Mouse (Mus musculus) left cerebral cortex, adult 11 months (tissue): Measurements from ENCODE around the gene Gm48552.

Experiments used
- DNase-seq: peaks from one replicate; pipeline ENCODE4 v3.0.0; 2022; ENCODE audit warnings: low spot score

Gene Gm48552

GRCm38 (mm10) chr10:81431526-81432168 lies 42.8 kb downstream of the Gm48552 start:
- DNase-seq: no peak

DNA sequence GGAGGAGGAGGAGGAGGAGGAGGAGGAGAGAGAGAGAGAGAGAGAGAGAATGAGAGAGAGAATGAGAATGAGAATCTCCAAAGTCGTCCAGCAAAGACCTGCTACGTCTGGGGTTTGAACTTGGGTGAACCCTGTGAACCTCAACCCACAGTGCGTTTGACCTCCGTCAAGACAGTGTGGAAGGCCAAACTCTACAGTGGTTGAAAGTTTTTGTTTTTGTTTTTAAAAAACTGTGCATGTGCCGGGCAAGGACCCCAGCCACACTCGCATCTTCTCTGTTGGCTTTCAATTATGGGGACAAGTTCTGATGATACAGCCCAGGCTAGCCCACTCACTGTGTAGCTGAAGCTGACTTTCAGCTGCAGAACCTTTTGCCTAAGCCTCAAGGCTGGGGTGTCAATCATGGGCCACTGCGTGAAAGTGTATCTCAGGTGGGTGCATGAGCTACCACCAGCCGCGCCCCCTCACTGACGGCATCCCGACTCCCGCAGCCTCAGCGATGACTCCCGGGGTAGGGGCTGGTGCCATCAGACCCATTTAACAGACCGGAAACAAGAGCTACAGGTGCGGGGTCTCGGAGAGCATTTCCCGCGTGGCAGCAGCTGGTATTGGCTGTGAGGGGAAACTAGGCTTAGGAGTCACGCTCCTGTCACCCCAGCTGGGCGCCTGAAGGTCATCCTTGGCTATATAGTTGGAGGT lies 43.5 kb downstream of the Gm48552 start:
- DNase-seq: no peak

GRCm38 (mm10) chr10:81432868-81433262 lies 44.1 kb downstream of the Gm48552 start:
- DNase-seq: peak; percentile 96

DNA sequence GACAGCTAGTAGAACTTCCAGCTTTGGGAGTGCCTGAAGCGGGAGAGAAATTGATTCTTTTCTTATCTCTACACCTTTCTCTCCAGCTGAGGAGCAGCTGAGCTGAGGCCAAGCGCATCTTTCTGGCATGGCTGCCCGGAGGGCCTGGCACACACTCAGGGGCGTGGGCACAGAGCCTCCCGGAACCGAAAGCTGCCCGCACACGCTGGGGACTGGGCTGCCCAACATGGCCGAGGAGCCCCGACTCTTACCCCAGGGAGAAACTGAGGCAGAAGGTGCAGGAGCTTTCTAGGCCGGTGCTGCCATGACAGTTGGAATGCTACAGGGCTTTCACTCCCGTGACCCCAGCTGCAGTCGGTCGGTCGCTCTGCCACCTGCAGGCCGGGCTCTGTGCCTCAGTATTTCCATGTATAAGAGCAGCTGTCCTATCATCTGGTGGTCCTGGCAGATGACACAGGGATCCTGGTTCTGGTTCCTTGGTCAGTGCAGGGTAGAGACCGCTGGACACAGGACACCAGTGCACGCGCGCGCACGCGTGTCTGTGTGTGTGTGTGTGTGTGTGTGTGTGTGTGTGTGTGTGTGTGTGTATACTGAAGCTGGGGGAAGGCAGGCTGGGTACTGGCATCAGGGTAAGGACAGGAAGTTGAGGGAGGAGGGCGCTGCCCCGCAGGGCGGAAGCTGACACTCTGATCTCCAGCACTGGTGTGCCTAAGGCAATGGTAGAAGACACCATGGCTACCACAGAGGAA lies 44.9 kb downstream of the Gm48552 start:
- DNase-seq: no peak

- DNase-seq: no peak
These were observed 45.8 kb downstream of the Gm48552 start for GRCm38 (mm10) chr10:81434361-81435263.

- no peak for DNase-seq
These were observed 46.6 kb downstream of the Gm48552 start for GRCm38 (mm10) chr10:81435436-81435835.
